Mouse (Mus musculus) heart, postnatal 25 days (tissue): ENCODE data around the gene Taf12. TPM values are rescaled to one million over a fixed set of nuclear protein-coding genes. Genes with fewer than 3 reads are reported as not detected.

Experiments
- DNase-seq: peaks from one replicate; pipeline ENCODE4 v3.0.0; 2022; ENCODE audit warnings: low spot score
- intact Hi-C: fragments of 180-260 bp; cut with DNase I; formaldehyde crosslinking; loops from one replicate; pipeline ENCODE4 v1.15.1; 2025
- total RNA-seq, 2 experiments: library from RNA; stranded (reverse); gene quantifications; 2 replicates each; pipeline ENCODE4 v1.2.3; 2021

Taf12 gene
- total RNA-seq, 2 experiments from 2014 or later = 30.2 TPM

- intact Hi-C loops = loop anchor here (2.0 kb wide), 1 partner anchor 20 kb away; the partner anchor contains the start of gene Trnau1ap
- DNase-seq = peak; percentile 84
Observed at GRCm38 (mm10) chr4:132308437-132309139, 34.4 kb downstream of the Taf12 start.

- no peak for DNase-seq
- intact Hi-C loops = loop anchor here (2.0 kb wide), 1 partner anchor 20 kb away; the partner anchor contains the start of gene Trnau1ap
Observed at GRCm38 (mm10) chr4:132309140-132309848, 35.1 kb downstream of the Taf12 start.

- intact Hi-C loops = loop anchor here (2.0 kb wide), 1 partner anchor 19 kb away; the partner anchor contains the start of gene Trnau1ap
- no peak for DNase-seq
Observed at GRCm38 (mm10) chr4:132309849-132310472, 35.8 kb downstream of the Taf12 start.

- intact Hi-C loops = no loop called here
- DNase-seq = no peak
Observed at GRCm38 (mm10) chr4:132311209-132311608, 37.0 kb downstream of the Taf12 start.

DNA sequence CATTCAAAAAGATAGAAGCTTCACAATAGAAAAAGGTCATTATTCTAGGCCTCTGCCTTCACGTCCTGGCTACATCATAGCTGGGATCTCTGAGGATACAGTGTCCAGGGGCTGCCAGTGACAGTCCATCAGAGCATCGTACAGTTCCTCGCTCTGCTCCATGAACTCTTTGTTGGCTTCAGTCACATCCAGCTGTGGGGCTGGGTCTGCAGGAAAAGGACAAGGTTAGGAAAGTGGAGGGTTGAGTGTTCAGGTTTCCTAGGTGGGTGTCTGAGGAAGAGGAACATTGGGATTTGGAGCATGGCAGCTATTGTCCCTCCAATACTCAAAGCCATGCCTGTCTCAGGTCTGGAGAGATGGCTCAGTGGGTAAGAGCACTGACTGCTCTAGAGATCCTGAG is 37.6 kb downstream of the Taf12 start:
- DNase-seq = no peak
- intact Hi-C loops = no loop called here

- DNase-seq = no peak
- intact Hi-C loops = no loop called here
Observed at GRCm38 (mm10) chr4:132312627-132313026, 38.5 kb downstream of the Taf12 start.

- no peak for DNase-seq
- intact Hi-C loops = no loop called here
Observed at GRCm38 (mm10) chr4:132315711-132316110, 41.5 kb downstream of the Taf12 start.

DNA sequence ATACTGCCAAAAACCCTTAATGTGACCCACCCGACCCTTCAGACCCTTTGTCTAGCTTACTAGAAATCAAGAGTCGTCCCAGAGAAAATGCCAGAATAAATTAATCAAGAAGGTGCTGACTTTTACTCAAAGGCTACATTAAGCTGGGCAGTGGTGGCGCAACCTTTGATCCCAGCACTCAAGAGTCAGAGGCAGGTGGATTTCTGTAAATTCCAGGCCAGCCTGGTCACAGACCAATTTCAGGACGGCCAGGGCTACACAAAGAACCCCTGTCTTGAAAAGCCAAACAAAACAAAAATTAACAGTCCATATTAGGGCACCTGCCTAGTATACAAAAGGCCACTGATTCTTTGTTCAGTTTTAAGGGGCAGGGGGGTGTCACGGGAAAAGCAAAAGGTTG is 52.3 kb downstream of the Taf12 start:
- intact Hi-C loops = no loop called here

GRCm38 (mm10) chr4:132328391-132328982 is 54.3 kb downstream of the Taf12 start:
- intact Hi-C loops = loop anchor here (2.0 kb wide), 1 partner anchor 20 kb away; no protein-coding TSS in a partner anchor
- DNase-seq = no peak

More for the DNA sequence above, 52.3 kb downstream of the Taf12 start:
- no peak for DNase-seq

- peak; percentile 81 for DNase-seq
- intact Hi-C loops = loop anchor here (2.0 kb wide), 1 partner anchor 20 kb away; no protein-coding TSS in a partner anchor
Observed at GRCm38 (mm10) chr4:132329115-132329834, 55.1 kb downstream of the Taf12 start, which contains the start of gene Trnau1ap. TSS of gene Trnau1ap (minus strand) at chr4:132329538.

DNA sequence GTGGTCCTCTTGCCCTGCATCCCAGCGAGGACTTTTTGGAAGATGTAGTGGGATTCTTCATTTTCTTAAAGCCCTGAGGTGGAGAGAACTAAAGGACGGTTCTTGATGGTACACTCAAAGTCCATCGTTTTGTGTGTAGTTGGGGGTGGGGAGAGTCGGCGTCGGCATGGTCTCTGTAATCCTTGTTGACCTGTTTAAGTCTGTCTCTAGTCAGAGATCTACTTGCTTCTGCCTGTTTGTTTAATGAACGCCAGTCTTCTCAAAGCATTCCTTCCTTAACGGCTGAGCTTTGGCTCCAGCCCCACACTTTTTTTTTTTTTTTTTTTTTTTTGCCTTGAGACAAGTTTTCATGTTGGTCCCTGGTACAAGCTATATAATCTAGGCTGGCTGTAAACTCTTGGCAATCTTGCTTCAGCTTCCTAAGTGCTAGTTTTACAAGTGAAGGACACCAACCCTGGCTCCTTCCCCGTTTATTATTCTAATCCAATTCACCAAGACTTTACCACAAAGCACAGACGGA is 55.7 kb downstream of the Taf12 start:
- DNase-seq = no peak
- intact Hi-C loops = loop anchor here (2.0 kb wide), 1 partner anchor 21 kb away; no protein-coding TSS in a partner anchor

GRCm38 (mm10) chr4:132331960-132332359 is 57.8 kb downstream of the Taf12 start:
- no peak for DNase-seq
- intact Hi-C loops = no loop called here

DNA sequence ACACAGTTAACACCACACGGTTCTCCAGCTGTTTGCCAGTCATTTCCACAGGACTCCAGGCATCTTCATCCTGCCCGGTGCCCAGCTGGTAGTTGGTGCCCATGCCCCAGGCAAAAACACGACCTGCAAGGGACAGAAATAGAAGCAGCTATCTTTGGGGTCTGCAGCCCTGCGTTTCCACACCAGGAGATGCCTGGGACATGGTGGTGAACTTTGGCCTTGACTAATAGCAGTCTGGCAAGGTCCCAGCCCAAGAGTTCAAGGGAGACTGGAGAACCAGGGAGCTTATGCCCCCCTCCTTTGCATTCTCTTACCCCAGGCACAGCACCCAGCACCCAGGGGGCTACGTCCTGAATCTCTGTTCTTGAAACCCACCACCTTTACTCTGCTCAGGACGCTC is 58.7 kb downstream of the Taf12 start:
- no peak for DNase-seq
- intact Hi-C loops = no loop called here

GRCm38 (mm10) chr4:132338943-132339342 is 64.8 kb downstream of the Taf12 start:
- DNase-seq = peak; percentile 28
- intact Hi-C loops = no loop called here

GRCm38 (mm10) chr4:132341451-132341850 is 67.3 kb downstream of the Taf12 start:
- intact Hi-C loops = loop anchor here (5.0 kb wide), 1 partner anchor 159 kb away; no protein-coding TSS in a partner anchor
- no peak for DNase-seq

DNA sequence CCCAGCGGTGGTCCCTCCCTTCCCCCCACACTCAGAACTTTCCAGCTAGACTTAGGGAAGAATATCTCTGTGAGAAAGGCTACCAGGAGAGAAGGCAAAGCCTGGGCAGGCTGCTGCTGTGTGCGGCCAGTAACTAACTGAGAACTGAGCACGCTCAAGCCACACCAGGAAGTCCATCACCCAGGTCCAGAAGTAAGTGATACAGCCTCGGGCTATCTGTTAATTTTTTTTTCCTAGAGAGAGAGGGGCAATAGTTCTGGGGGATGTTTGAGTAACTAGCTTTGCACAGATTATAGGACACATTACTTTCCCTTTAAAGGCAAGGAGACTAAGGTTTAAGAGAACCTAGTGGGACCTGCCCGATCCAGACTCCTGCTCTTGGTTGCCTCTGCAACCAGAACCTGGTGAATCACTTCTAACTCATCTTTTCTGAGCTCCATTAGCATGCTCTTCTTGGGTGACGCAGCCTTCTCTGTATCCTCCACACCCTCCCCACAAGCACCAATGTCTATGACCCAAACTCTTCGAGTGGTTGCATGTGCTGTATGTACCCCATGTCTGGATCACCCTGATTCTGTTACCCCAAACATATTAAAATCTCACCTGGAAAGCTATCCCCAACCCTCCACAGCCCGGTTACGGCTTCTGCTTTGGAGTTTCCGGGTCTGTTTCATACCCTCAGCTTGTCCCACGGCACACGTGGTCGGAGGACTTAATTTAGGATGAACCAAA is 70.4 kb downstream of the Taf12 start:
- DNase-seq = no peak
- intact Hi-C loops = loop anchor here (1.0 to 5.0 kb wide), 4 partner anchors 51 to 168 kb away; partner anchors contain the start of genes Sesn2 and Ythdf2
